Mouse (Mus musculus) bone marrow, adult 2 months (tissue): ENCODE measurements around the gene Tdrd5.
A peak's percentile ranks its signal among the peaks of the same experiment; 100 is the strongest.

Source experiments
- CTCF ChIP-seq: fragments of 200-500 bp; IDR thresholded peaks from 2 replicates; pipeline ENCODE4 v1.5.1; 2011; ENCODE audit warnings: low read length, control low read depth; ENCODE audit not compliant: control insufficient read depth, insufficient read depth
- POLR2A ChIP-seq: fragments of 200-500 bp; IDR thresholded peaks from 2 replicates; pipeline ENCODE4 v1.6.1; 2011; ENCODE audit warnings: low read depth, mild to moderate bottlenecking, control low read depth, low read length, borderline replicate concordance; ENCODE audit not compliant: control insufficient read depth

- peak; percentile 34; the same call in 1 of the 2 replicates for TF ChIP-seq CTCF
- no peak for TF ChIP-seq POLR2A
Observed at GRCm38 (mm10) chr1:156241035-156241434, 62.4 kb downstream of the Tdrd5 start.
